Comparison of ENCODE assay signal across 11 mouse cellular contexts in genomic region chr3:102490393-102491123, GRCm38 (mm10). TPM values are rescaled to one million over a fixed set of nuclear protein-coding genes. Genes with fewer than 3 reads are reported as not detected.
DNase-seq lines count a peak whose midpoint lies in the region; ATAC-seq lines count a peak whose summit lies in the region.
"Had no signal": no experiment of that assay in that cellular context is flagged by ENCODE, and none has a peak within 500 bp of the region (broad histone marks: within the 10 kb centered on the region; RNA-seq: fewer than 3 reads in every experiment).

No protein-coding gene starts in this region.

- H3K4me3 ChIP-seq in forebrain, embryonic 11.5 days (ENCODE audit: low read depth, low read length): no peak overlapping the region
- no peak overlapping the region for H3K4me3 ChIP-seq in forebrain, embryonic 13.5 days
- H3K4me3 ChIP-seq: liver, embryonic 13.5 days; midbrain, embryonic 12.5 days had no signal

- no peaks in the 10 kb centered on the region for H3K36me3 ChIP-seq in forebrain, embryonic 11.5 days (ENCODE audit: control insufficient read depth, insufficient read depth, low read length)
- H3K36me3 ChIP-seq in forebrain, embryonic 13.5 days (ENCODE audit: poor library complexity, severe bottlenecking): no peaks in the 10 kb centered on the region
- H3K36me3 ChIP-seq: liver, embryonic 13.5 days; midbrain, embryonic 12.5 days had no signal

- WGBS in forebrain, embryonic 11.5 days: 85% methylated on average over 14 of the region's 14 CpGs
- WGBS in forebrain, embryonic 13.5 days: 85% methylated on average over 14 of the region's 14 CpGs
- 40% methylated on average over 14 of the region's 14 CpGs for WGBS in large intestine, adult 2 months

- DNase-seq in forebrain, embryonic 11.5 days (ENCODE audit: low spot score): peak; percentile 8
- peak; percentile 25 for DNase-seq in lung, postnatal 36 days
- no peak for DNase-seq in lung, postnatal 4 days
- DNase-seq in large intestine, adult 2 months (ENCODE audit: low read depth, low spot score): peak; percentile 11
- no peak for DNase-seq in right cerebral cortex, postnatal 25 days
- DNase-seq in retina, embryonic 14.5 days (ENCODE audit: low spot score): no peak
- no peak for DNase-seq in ovary, adult 18-20 months (ENCODE audit: low spot score)
- DNase-seq: liver, embryonic 13.5 days; thymus, postnatal 36 days had no signal

- no peaks in the 10 kb centered on the region for H3K9me3 ChIP-seq in forebrain, embryonic 11.5 days (ENCODE audit: control insufficient read depth, low read length)
- no peaks in the 10 kb centered on the region for H3K9me3 ChIP-seq in forebrain, embryonic 13.5 days (replicated peaks)
- H3K9me3 ChIP-seq: liver, embryonic 13.5 days; midbrain, embryonic 12.5 days had no signal

- no peak overlapping the region for H3K9ac ChIP-seq in forebrain, embryonic 11.5 days (ENCODE audit: low read length)
- H3K9ac ChIP-seq in forebrain, embryonic 13.5 days: no peak overlapping the region
- H3K9ac ChIP-seq: liver, embryonic 13.5 days; midbrain, embryonic 12.5 days had no signal

- H3K4me2 ChIP-seq in forebrain, embryonic 11.5 days (ENCODE audit: low read depth, low read length, severe bottlenecking): no peak overlapping the region
- no peak overlapping the region for H3K4me2 ChIP-seq in forebrain, embryonic 13.5 days
- H3K4me2 ChIP-seq: liver, embryonic 13.5 days; midbrain, embryonic 12.5 days had no signal

- H3K4me1 ChIP-seq in forebrain, embryonic 11.5 days (replicated peaks; ENCODE audit: control insufficient read depth, insufficient read depth, low read length): no peaks in the 10 kb centered on the region
- H3K4me1 ChIP-seq in forebrain, embryonic 13.5 days: no peaks in the 10 kb centered on the region
- H3K4me1 ChIP-seq: liver, embryonic 13.5 days had no signal

- ATAC-seq in forebrain, embryonic 11.5 days (replicated peaks; ENCODE audit: low FRiP score): no peak
- ATAC-seq in forebrain, embryonic 13.5 days: no peak

- H3K27ac ChIP-seq in forebrain, embryonic 11.5 days (ENCODE audit: low read depth, low read length): no peak overlapping the region
- no peak overlapping the region for H3K27ac ChIP-seq in forebrain, embryonic 13.5 days
- H3K27ac ChIP-seq: liver, embryonic 13.5 days; midbrain, embryonic 12.5 days had no signal

- no peaks in the 10 kb centered on the region for H3K27me3 ChIP-seq in forebrain, embryonic 11.5 days (ENCODE audit: control insufficient read depth, insufficient read depth, low read length)
- H3K27me3 ChIP-seq in forebrain, embryonic 13.5 days: no peaks in the 10 kb centered on the region
- H3K27me3 ChIP-seq: liver, embryonic 13.5 days; midbrain, embryonic 12.5 days had no signal

RNA-seq across cellular contexts. Expression of gene Ngf, which starts 20.8 kb away (rescaled TPM):
- 0.57 and 1.0 TPM in 2 replicates for polyA plus RNA-seq in forebrain, embryonic 11.5 days (2014; fragmentation: Nextera tagmentation; extraction: Ambion mirVana)
- polyA plus RNA-seq in forebrain, embryonic 13.5 days (2015; fragmentation: Nextera tagmentation; extraction: Ambion mirVana): 0.25 and 0.40 TPM in 2 replicates
- 2.8 and 3.2 TPM in 2 replicates for polyA plus RNA-seq in large intestine, adult 2 months (2012; rRNA removed)

Comparison
In these comparisons a context has a peak if more than half of its experiments do, and no peak if none do; other contexts are left out.
1. DNase-seq: peak in forebrain, embryonic 11.5 days (single experiment), lung, postnatal 36 days (single experiment) and large intestine, adult 2 months (single experiment); none in lung, postnatal 4 days (0 of 2), right cerebral cortex, postnatal 25 days (single experiment), retina, embryonic 14.5 days (single experiment) and ovary, adult 18-20 months (single experiment).